Mouse (Mus musculus): ENCODE measurements around the gene Olfr667. TPM values are rescaled to one million over a fixed set of nuclear protein-coding genes. Genes with fewer than 3 reads are reported as not detected.
"Not testable (repeated sequence)": the region's sequence is repeated elsewhere in the genome, so short reads cannot be mapped to it uniquely, and the experiment has no call there.

The Olfr667 gene
- total RNA-seq (2014; rRNA removed) = not detected in 2 replicates
- polyA plus RNA-seq (2015; fragmentation: Nextera tagmentation; extraction: Ambion mirVana) = not detected in 2 replicates

DNA sequence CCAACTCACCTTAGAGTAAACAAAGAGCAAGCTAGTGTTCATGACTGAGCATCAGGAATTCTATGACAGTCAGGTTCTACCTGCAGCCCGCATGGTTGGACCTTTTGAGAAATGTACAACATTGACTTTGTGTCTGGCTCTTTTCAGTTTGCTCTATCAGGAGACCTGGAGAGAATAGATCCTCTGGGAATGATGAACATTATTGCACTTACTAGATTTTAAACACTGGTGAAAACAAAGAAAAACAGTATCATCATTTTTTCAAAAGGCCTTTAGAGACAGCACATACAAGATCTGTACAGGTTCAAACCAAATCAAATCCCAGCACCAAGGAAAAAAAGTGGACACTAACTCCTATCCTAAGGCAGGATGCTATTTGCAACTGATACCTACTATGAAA is at the start of gene Olfr667:
Olfr667 (minus strand) TSS at position 101 of the 400 bp plus-strand sequence.
- H3K4me1 ChIP-seq (ENCODE audit: insufficient read depth) = no peaks in the 10 kb centered on the region
- no peaks in the 10 kb centered on the region for H3K36me3 ChIP-seq (ENCODE audit: insufficient read depth)
- no peaks in the 10 kb centered on the region for H3K27me3 ChIP-seq (ENCODE audit: insufficient read depth, low read length)
- DNase-seq (no peak), ATAC-seq (no peak)
- H3K27ac ChIP-seq (ENCODE audit: low read depth, low read length) = no peak within 1 kb of the TSS
- H3K9ac ChIP-seq = no peak within 1 kb of the TSS
- H3K9me3 ChIP-seq (ENCODE audit: low read length) = no peaks in the 10 kb centered on the region
- 92% methylated on average over 1 of the region's 1 CpGs for WGBS
- TF ChIP-seq CTCF (IDR thresholded peaks at IDR 0.05; ENCODE audit: low read depth) = no peak
- H3K4me2 ChIP-seq (ENCODE audit: low read depth) = no peak within 1 kb of the TSS
- no peak within 1 kb of the TSS for H3K4me3 ChIP-seq (ENCODE audit: low read depth, low read length)

DNA sequence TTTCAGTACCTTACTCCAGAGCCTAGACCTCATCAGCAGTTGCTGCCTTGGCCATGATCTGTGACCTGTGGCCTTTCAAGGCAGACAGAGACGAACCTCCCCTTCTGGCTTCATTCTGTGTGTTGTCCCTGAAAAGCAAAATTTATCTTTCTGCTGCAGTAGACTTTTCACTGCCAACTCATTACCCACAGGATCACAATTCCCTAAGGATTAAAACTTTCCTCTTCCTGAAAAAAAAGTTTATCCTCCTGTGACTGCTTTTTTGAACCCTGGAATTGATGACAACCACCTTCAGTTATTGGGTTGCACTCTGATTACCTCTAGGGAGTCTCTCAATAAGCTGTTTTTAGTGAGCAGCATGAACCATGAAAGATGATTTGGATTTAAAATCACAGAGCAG is 41.2 kb upstream of the Olfr667 start, which contains the start of gene Olfr670:
Olfr670 (minus strand) TSS at position 101 of the 400 bp plus-strand sequence.
- no peaks in the 10 kb centered on the region for H3K4me1 ChIP-seq (ENCODE audit: insufficient read depth)
- H3K4me2 ChIP-seq (ENCODE audit: low read depth) = no peak within 1 kb of the TSS
- ATAC-seq (no peak), DNase-seq (no peak)
- H3K9me3 ChIP-seq (ENCODE audit: low read length) = no peaks in the 10 kb centered on the region
- H3K4me3 ChIP-seq (ENCODE audit: low read depth, low read length) = no peak within 1 kb of the TSS
- no peaks in the 10 kb centered on the region for H3K36me3 ChIP-seq (ENCODE audit: insufficient read depth)
- no peaks in the 10 kb centered on the region for H3K27me3 ChIP-seq (ENCODE audit: insufficient read depth, low read length)
- TF ChIP-seq CTCF (IDR thresholded peaks at IDR 0.05; ENCODE audit: low read depth) = no peak
- H3K27ac ChIP-seq (ENCODE audit: low read depth, low read length) = no peak within 1 kb of the TSS
- WGBS = 63% methylated on average over 1 of the region's 1 CpGs
- no peak within 1 kb of the TSS for H3K9ac ChIP-seq

DNA sequence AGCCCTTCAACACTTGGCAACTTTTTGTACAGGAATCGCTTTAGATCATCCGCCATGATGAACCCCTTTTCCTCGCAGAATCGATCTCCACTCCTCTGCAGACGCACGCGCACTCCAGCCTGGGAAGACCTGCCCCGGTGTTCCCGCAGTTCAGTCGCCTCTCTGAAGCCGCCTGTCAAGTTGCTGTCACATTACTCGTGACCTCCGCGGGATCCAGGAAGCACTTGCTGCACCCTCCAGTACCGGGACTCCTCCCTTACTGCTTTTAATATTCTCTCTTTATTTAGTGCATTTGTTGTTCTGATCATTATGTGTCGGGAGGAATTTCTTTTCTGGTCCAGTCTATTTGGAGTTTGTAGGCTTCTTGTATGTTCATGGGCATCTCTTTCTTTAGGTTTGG is 29.0 kb upstream of the Olfr667 start:
- H3K4me3 ChIP-seq (ENCODE audit: low read depth, low read length); H3K27ac ChIP-seq (ENCODE audit: low read depth, low read length); DNase-seq; H3K36me3 ChIP-seq (ENCODE audit: insufficient read depth); H3K27me3 ChIP-seq (ENCODE audit: insufficient read depth, low read length); ATAC-seq; H3K4me1 ChIP-seq (ENCODE audit: insufficient read depth); H3K4me2 ChIP-seq (ENCODE audit: low read depth); H3K9ac ChIP-seq; H3K9me3 ChIP-seq (ENCODE audit: low read length): not testable (repeated sequence)
- 94% methylated on average over 16 of the region's 16 CpGs for WGBS

GRCm38 (mm10) chr7:104933940-104934339 is 12.7 kb upstream of the Olfr667 start, which contains the start of gene Olfr669:
Olfr669 (plus strand) TSS chr7:104934240.
- Histone ChIP-seq H3K4me1 (ENCODE audit: insufficient read depth) (no peaks in the 10 kb centered on the region), H3K36me3 (ENCODE audit: insufficient read depth) (no peaks in the 10 kb centered on the region), H3K27ac (ENCODE audit: low read depth, low read length) (no peak within 1 kb of the TSS), H3K4me3 (ENCODE audit: low read depth, low read length) (no peak within 1 kb of the TSS), H3K9me3 (ENCODE audit: low read length) (no peaks in the 10 kb centered on the region), H3K27me3 (ENCODE audit: insufficient read depth, low read length) (no peaks in the 10 kb centered on the region), H3K9ac (no peak within 1 kb of the TSS), H3K4me2 (ENCODE audit: low read depth) (no peak within 1 kb of the TSS)
- ATAC-seq = no peak
- no peak for TF ChIP-seq CTCF (IDR thresholded peaks at IDR 0.05; ENCODE audit: low read depth)
- DNase-seq = no peak
- 90% methylated on average over 1 of the region's 1 CpGs for WGBS

DNA sequence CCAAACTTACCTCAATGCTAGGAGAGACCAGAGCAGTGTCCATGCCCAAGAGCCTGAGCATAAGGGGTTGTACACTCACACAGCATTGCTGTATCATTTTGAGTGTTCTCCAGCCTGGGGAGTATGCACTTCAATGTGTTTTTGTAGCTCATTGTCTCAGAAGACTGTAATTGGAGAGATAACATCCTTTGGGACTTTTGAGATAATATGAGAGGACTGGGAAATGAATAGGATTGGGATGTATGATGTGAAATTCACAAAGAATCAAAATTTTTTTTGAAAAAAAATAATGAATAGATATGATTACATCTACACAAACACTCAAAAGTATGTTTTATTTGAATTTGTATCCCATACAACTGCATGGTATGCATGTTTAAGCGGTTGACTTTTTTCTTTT is 6.7 kb upstream of the Olfr667 start, which contains the start of gene Olfr668:
Olfr668 (minus strand) TSS at position 101 of the 400 bp plus-strand sequence.
- no peak within 1 kb of the TSS for H3K4me2 ChIP-seq (ENCODE audit: low read depth)
- no peak for DNase-seq
- no peak within 1 kb of the TSS for H3K9ac ChIP-seq
- no peaks in the 10 kb centered on the region for H3K36me3 ChIP-seq (ENCODE audit: insufficient read depth)
- no peaks in the 10 kb centered on the region for H3K4me1 ChIP-seq (ENCODE audit: insufficient read depth)
- ATAC-seq = no peak
- no peak within 1 kb of the TSS for H3K27ac ChIP-seq (ENCODE audit: low read depth, low read length)
- H3K4me3 ChIP-seq (ENCODE audit: low read depth, low read length) = no peak within 1 kb of the TSS
- no peak for TF ChIP-seq CTCF (IDR thresholded peaks at IDR 0.05; ENCODE audit: low read depth)
- no peaks in the 10 kb centered on the region for H3K9me3 ChIP-seq (ENCODE audit: low read length)
- H3K27me3 ChIP-seq (ENCODE audit: insufficient read depth, low read length) = no peaks in the 10 kb centered on the region
- WGBS = 81% methylated on average over 1 of the region's 1 CpGs

- Histone ChIP-seq H3K9me3 (ENCODE audit: low read length) (no peaks in the 10 kb centered on the region), H3K36me3 (ENCODE audit: insufficient read depth) (no peaks in the 10 kb centered on the region), H3K4me2 (ENCODE audit: low read depth) (no peak within 1 kb of the TSS), H3K4me1 (ENCODE audit: insufficient read depth) (no peaks in the 10 kb centered on the region), H3K4me3 (ENCODE audit: low read depth, low read length) (no peak within 1 kb of the TSS), H3K27me3 (ENCODE audit: insufficient read depth, low read length) (no peaks in the 10 kb centered on the region), H3K27ac (ENCODE audit: low read depth, low read length) (no peak within 1 kb of the TSS), H3K9ac (no peak within 1 kb of the TSS)
- no peak for DNase-seq
- no peak for TF ChIP-seq CTCF (IDR thresholded peaks at IDR 0.05; ENCODE audit: low read depth)
- 87% methylated on average over 2 of the region's 2 CpGs for WGBS
- ATAC-seq = no peak
Measured at GRCm38 (mm10) chr7:104895852-104896251, 25.4 kb downstream of the Olfr667 start, which contains the start of gene Olfr666. Olfr666 (minus strand) TSS chr7:104895952.

DNA sequence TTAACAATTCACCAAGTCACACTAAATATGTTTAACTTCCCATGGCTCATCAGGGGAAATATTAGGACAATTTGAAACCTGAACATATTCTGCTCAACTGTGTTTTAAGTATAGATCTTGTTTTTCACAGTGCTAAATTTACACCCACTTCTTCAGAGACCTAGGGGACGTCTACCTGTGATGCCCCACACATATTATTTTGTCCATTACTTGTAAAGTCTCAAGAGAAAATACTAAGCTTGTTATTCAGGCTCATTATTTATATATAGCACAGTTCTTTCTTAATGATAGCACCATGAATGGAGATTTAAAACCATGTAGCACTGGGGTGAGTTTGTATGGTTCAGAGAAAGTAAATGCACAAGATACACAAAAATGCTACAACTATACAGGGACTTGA is 43.6 kb downstream of the Olfr667 start, which contains the start of gene Olfr665:
Olfr665 (plus strand) TSS at position 301 of the 400 bp plus-strand sequence.
- ATAC-seq = no peak
- Histone ChIP-seq H3K4me2 (ENCODE audit: low read depth) (no peak within 1 kb of the TSS), H3K9ac (no peak within 1 kb of the TSS), H3K27ac (ENCODE audit: low read depth, low read length) (no peak within 1 kb of the TSS), H3K27me3 (ENCODE audit: insufficient read depth, low read length) (no peaks in the 10 kb centered on the region), H3K4me1 (ENCODE audit: insufficient read depth) (no peaks in the 10 kb centered on the region), H3K9me3 (ENCODE audit: low read length) (no peaks in the 10 kb centered on the region), H3K4me3 (ENCODE audit: low read depth, low read length) (no peak within 1 kb of the TSS), H3K36me3 (ENCODE audit: insufficient read depth) (no peaks in the 10 kb centered on the region)
- no peak for TF ChIP-seq CTCF (IDR thresholded peaks at IDR 0.05; ENCODE audit: low read depth)
- no peak for DNase-seq
- WGBS = 52% methylated on average over 1 of the region's 1 CpGs

Other genes starting within 250 kb of the Olfr667 start
- not detected in 2 replicates for gene Olfr661, start 235.0 kb downstream of the Olfr667 start, total RNA-seq (2014; rRNA removed)
- not detected in 2 replicates for gene Olfr661, start 235.0 kb downstream of the Olfr667 start, polyA plus RNA-seq (2015; fragmentation: Nextera tagmentation; extraction: Ambion mirVana)
- gene Usp17le, start 144.0 kb downstream of the Olfr667 start, total RNA-seq (2014; rRNA removed) = not detected in 2 replicates
- not detected in 2 replicates for gene Usp17le, start 144.0 kb downstream of the Olfr667 start, polyA plus RNA-seq (2015; fragmentation: Nextera tagmentation; extraction: Ambion mirVana)
- gene Usp17lb, start 78.9 kb downstream of the Olfr667 start, total RNA-seq (2014; rRNA removed) = not detected in 2 replicates
- gene Usp17lb, start 78.9 kb downstream of the Olfr667 start, polyA plus RNA-seq (2015; fragmentation: Nextera tagmentation; extraction: Ambion mirVana) = not detected in 2 replicates
- gene Usp17la, start 64.5 kb downstream of the Olfr667 start, total RNA-seq (2014; rRNA removed) = not detected in 2 replicates
- not detected in 2 replicates for gene Usp17la, start 64.5 kb downstream of the Olfr667 start, polyA plus RNA-seq (2015; fragmentation: Nextera tagmentation; extraction: Ambion mirVana)
- gene Olfr665, start 43.5 kb downstream of the Olfr667 start, total RNA-seq (2014; rRNA removed) = not detected in 2 replicates
- not detected in 2 replicates for gene Olfr665, start 43.5 kb downstream of the Olfr667 start, polyA plus RNA-seq (2015; fragmentation: Nextera tagmentation; extraction: Ambion mirVana)
- gene Olfr666, start 25.5 kb downstream of the Olfr667 start, total RNA-seq (2014; rRNA removed) = not detected in 2 replicates
- gene Olfr666, start 25.5 kb downstream of the Olfr667 start, polyA plus RNA-seq (2015; fragmentation: Nextera tagmentation; extraction: Ambion mirVana) = not detected in 2 replicates
- gene Olfr668, start 6.6 kb upstream of the Olfr667 start, total RNA-seq (2014; rRNA removed) = not detected in 2 replicates
- not detected in 2 replicates for gene Olfr668, start 6.6 kb upstream of the Olfr667 start, polyA plus RNA-seq (2015; fragmentation: Nextera tagmentation; extraction: Ambion mirVana)
- gene Olfr669, start 12.8 kb upstream of the Olfr667 start, total RNA-seq (2014; rRNA removed) = not detected in 2 replicates
- gene Olfr669, start 12.8 kb upstream of the Olfr667 start, polyA plus RNA-seq (2015; fragmentation: Nextera tagmentation; extraction: Ambion mirVana) = not detected in 2 replicates
- gene Olfr670, start 41.1 kb upstream of the Olfr667 start, total RNA-seq (2014; rRNA removed) = not detected in 2 replicates
- gene Olfr670, start 41.1 kb upstream of the Olfr667 start, polyA plus RNA-seq (2015; fragmentation: Nextera tagmentation; extraction: Ambion mirVana) = not detected in 2 replicates
- not detected in 2 replicates for gene Olfr671, start 57.6 kb upstream of the Olfr667 start, total RNA-seq (2014; rRNA removed)
- not detected in 2 replicates for gene Olfr671, start 57.6 kb upstream of the Olfr667 start, polyA plus RNA-seq (2015; fragmentation: Nextera tagmentation; extraction: Ambion mirVana)
- gene Olfr672, start 80.5 kb upstream of the Olfr667 start, total RNA-seq (2014; rRNA removed) = not detected in 2 replicates
- not detected in 2 replicates for gene Olfr672, start 80.5 kb upstream of the Olfr667 start, polyA plus RNA-seq (2015; fragmentation: Nextera tagmentation; extraction: Ambion mirVana)
- gene Olfr675, start 107.0 kb upstream of the Olfr667 start, total RNA-seq (2014; rRNA removed) = not detected in 2 replicates
- not detected in 2 replicates for gene Olfr675, start 107.0 kb upstream of the Olfr667 start, polyA plus RNA-seq (2015; fragmentation: Nextera tagmentation; extraction: Ambion mirVana)
- gene Olfr676, start 111.2 kb upstream of the Olfr667 start, total RNA-seq (2014; rRNA removed) = not detected in 2 replicates
- not detected in 2 replicates for gene Olfr676, start 111.2 kb upstream of the Olfr667 start, polyA plus RNA-seq (2015; fragmentation: Nextera tagmentation; extraction: Ambion mirVana)
- not detected in 2 replicates for gene Olfr677, start 129.9 kb upstream of the Olfr667 start, total RNA-seq (2014; rRNA removed)
- not detected in 2 replicates for gene Olfr677, start 129.9 kb upstream of the Olfr667 start, polyA plus RNA-seq (2015; fragmentation: Nextera tagmentation; extraction: Ambion mirVana)
- gene Olfr678, start 143.0 kb upstream of the Olfr667 start, total RNA-seq (2014; rRNA removed) = not detected in 2 replicates
- not detected in 2 replicates for gene Olfr678, start 143.0 kb upstream of the Olfr667 start, polyA plus RNA-seq (2015; fragmentation: Nextera tagmentation; extraction: Ambion mirVana)
- not detected in 2 replicates for gene Olfr679, start 159.7 kb upstream of the Olfr667 start, total RNA-seq (2014; rRNA removed)
- not detected in 2 replicates for gene Olfr679, start 159.7 kb upstream of the Olfr667 start, polyA plus RNA-seq (2015; fragmentation: Nextera tagmentation; extraction: Ambion mirVana)
- gene Olfr680-ps1, start 171.3 kb upstream of the Olfr667 start, total RNA-seq (2014; rRNA removed) = not detected in 2 replicates
- not detected in 2 replicates for gene Olfr680-ps1, start 171.3 kb upstream of the Olfr667 start, polyA plus RNA-seq (2015; fragmentation: Nextera tagmentation; extraction: Ambion mirVana)
- gene Olfr681, start 195.4 kb upstream of the Olfr667 start, total RNA-seq (2014; rRNA removed) = not detected in 2 replicates
- gene Olfr681, start 195.4 kb upstream of the Olfr667 start, polyA plus RNA-seq (2015; fragmentation: Nextera tagmentation; extraction: Ambion mirVana) = not detected in 2 replicates
- gene Olfr683, start 225.5 kb upstream of the Olfr667 start, total RNA-seq (2014; rRNA removed) = not detected in 2 replicates
- not detected in 2 replicates for gene Olfr683, start 225.5 kb upstream of the Olfr667 start, polyA plus RNA-seq (2015; fragmentation: Nextera tagmentation; extraction: Ambion mirVana)
- gene Olfr684, start 242.2 kb upstream of the Olfr667 start, total RNA-seq (2014; rRNA removed) = not detected in 2 replicates
- not detected in 2 replicates for gene Olfr684, start 242.2 kb upstream of the Olfr667 start, polyA plus RNA-seq (2015; fragmentation: Nextera tagmentation; extraction: Ambion mirVana)